ENCODE assay signal across 9 mouse cellular contexts in the genomic region with DNA sequence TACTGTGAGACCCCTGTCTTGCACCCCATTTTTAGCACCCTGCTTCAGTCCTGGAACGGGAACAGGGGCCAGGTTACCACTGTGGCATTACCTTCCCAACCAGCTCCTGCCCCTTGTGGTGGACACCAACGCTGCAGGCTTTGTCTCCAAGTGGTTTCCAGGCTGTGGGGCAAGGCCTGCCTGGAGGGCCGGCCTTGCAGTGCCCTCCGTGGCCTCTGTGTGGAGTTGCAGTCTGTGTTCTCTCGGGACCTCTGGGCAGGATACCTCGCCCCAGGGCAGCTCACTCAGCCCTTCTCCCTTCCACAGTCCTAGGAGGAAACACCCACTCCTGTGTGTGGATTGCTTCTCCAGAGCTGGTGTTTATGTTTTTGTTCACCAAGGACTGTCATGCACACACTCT. TPM values are rescaled to one million over a fixed set of nuclear protein-coding genes. Genes with fewer than 3 reads are reported as not detected.
DNase-seq lines count a peak whose midpoint lies in the region; ATAC-seq and TF ChIP-seq lines count a peak whose summit lies in the region.
"Had no signal": no experiment of that assay in that cellular context is flagged by ENCODE, and none has a peak within 500 bp of the region (broad histone marks: within the 10 kb centered on the region; RNA-seq: fewer than 3 reads in every experiment).

No protein-coding gene starts in this region.

- H3K27me3 ChIP-seq in hindbrain, embryonic 11.5 days (ENCODE audit: control insufficient read depth, insufficient read depth, low read length): no peaks in the 10 kb centered on the region
- no peaks in the 10 kb centered on the region for H3K27me3 ChIP-seq in lung, postnatal 0 days (replicated peaks; ENCODE audit: insufficient read depth, low read length)

- H3K4me1 ChIP-seq in hindbrain, embryonic 11.5 days (replicated peaks; ENCODE audit: control insufficient read depth, insufficient read depth, low read length): peaks cover 2% of the 10 kb centered on the region; the same call in 1 of the 2 replicates
- H3K4me1 ChIP-seq in lung, postnatal 0 days (ENCODE audit: insufficient read depth, low read depth, low read length): peaks cover 15% of the 10 kb centered on the region

- H3K27ac ChIP-seq in hindbrain, embryonic 11.5 days (ENCODE audit: low read depth, low read length): 0 out of 2 replicates have a peak overlapping the region, but pooled peaks have one; percentile 24
- H3K27ac ChIP-seq in lung, postnatal 0 days (ENCODE audit: low read length): peak overlapping the region; percentile 68

- WGBS in hindbrain, embryonic 11.5 days: 0% methylated on average over 6 of the region's 6 CpGs
- WGBS in lung, postnatal 0 days: 2% methylated on average over 6 of the region's 6 CpGs

- no peaks in the 10 kb centered on the region for H3K9me3 ChIP-seq in hindbrain, embryonic 11.5 days (ENCODE audit: control insufficient read depth, low read length)
- no peaks in the 10 kb centered on the region for H3K9me3 ChIP-seq in lung, postnatal 0 days (ENCODE audit: low read length)

- H3K4me2 ChIP-seq in hindbrain, embryonic 11.5 days (replicated peaks; ENCODE audit: low read depth, low read length): no peak overlapping the region
- 0 out of 2 replicates have a peak overlapping the region, but pooled peaks have one; percentile 19 for H3K4me2 ChIP-seq in lung, postnatal 0 days (replicated peaks; ENCODE audit: low read depth, low read length)

- H3K36me3 ChIP-seq in hindbrain, embryonic 11.5 days (ENCODE audit: control insufficient read depth, insufficient read depth, low read length): no peaks in the 10 kb centered on the region
- no peaks in the 10 kb centered on the region for H3K36me3 ChIP-seq in lung, postnatal 0 days (ENCODE audit: insufficient read depth, low read length)

- DNase-seq in NIH3T3 (ENCODE audit: low read depth): peak; percentile 86
- DNase-seq in cerebellum, adult 9-10 months: peak; percentile 90
- peak; percentile 41 to 70 for DNase-seq in frontal cortex, postnatal 10 days (ENCODE audit: low spot score in 2 of 2)
- DNase-seq in hindbrain, embryonic 11.5 days (ENCODE audit: low spot score): peak; percentile 89
- peak; percentile 72 for DNase-seq in layer of hippocampus, adult 9-11 months
- peak; percentile 96 for DNase-seq in lung, postnatal 0 days (ENCODE audit: low spot score)
- DNase-seq in right cerebral cortex, adult 18-20 months: peak; percentile 64
- DNase-seq in urinary bladder, postnatal 25 days (ENCODE audit: low spot score): peak; percentile 71

- peak; percentile 98 for TF ChIP-seq CTCF in lung, postnatal 0 days (IDR thresholded peaks at IDR 0.05)

- no peak for TF ChIP-seq EP300 in lung, postnatal 0 days (IDR thresholded peaks at IDR 0.05)

- H3K9ac ChIP-seq in hindbrain, embryonic 11.5 days (ENCODE audit: low read depth, low read length): 0 out of 2 replicates have a peak overlapping the region, but pooled peaks have one; percentile 16
- no peak overlapping the region for H3K9ac ChIP-seq in lung, postnatal 0 days (replicated peaks; ENCODE audit: low read depth)

- peak; percentile 94 for ATAC-seq in hindbrain, embryonic 11.5 days (ENCODE audit: low FRiP score)
- ATAC-seq in lung, postnatal 0 days: peak; percentile 97

- no peak overlapping the region for H3K4me3 ChIP-seq in hindbrain, embryonic 11.5 days (ENCODE audit: low read depth, low read length)
- no peak overlapping the region for H3K4me3 ChIP-seq in lung, postnatal 0 days (ENCODE audit: low read depth, low read length)
- H3K4me3 ChIP-seq: myocyte had no signal

RNA-seq across cellular contexts. Expression of a gene that starts 43.2 kb away (rescaled TPM):
- polyA plus RNA-seq in hindbrain, embryonic 11.5 days (2014; fragmentation: Nextera tagmentation; extraction: Ambion mirVana): 0.99 and 1.2 TPM in 2 replicates
- 0.40 and 0.79 TPM in 2 replicates for polyA plus RNA-seq in lung, postnatal 0 days (2015; fragmentation: Nextera tagmentation; extraction: Ambion mirVana)
